In genomic region chr7:13397832-13398231, GRCm38 (mm10) we compare ENCODE assay signal across 25 mouse cellular contexts. TPM values are rescaled to one million over a fixed set of nuclear protein-coding genes. Genes with fewer than 3 reads are reported as not detected.
DNase-seq lines count a peak whose midpoint lies in the region; ATAC-seq lines count a peak whose summit lies in the region.
"Had no signal": no experiment of that assay in that cellular context is flagged by ENCODE, and none has a peak within 500 bp of the region (broad histone marks: within the 10 kb centered on the region; RNA-seq: fewer than 3 reads in every experiment).

Cabp5 (plus strand) TSS chr7:13398132.

- no peaks in the 10 kb centered on the region for H3K27me3 ChIP-seq in megakaryocyte, embryonic 14.5 days (replicated peaks)
- H3K27me3 ChIP-seq: CH12.LX had no signal

- ATAC-seq in megakaryocyte, adult 5-6 weeks (ENCODE audit: poor library complexity, severe bottlenecking): no peak
- ATAC-seq: activated CD4-positive, CD25-positive, alpha-beta regulatory T cell, adult 4 months; CD4-positive, CD25-positive, alpha-beta regulatory T cell, adult 4 months; Patski had no signal

- peak within 1 kb of the TSS; percentile 9 for H3K4me3 ChIP-seq in megakaryocyte, embryonic 14.5 days (replicated peaks)

- DNase-seq in retina, adult 2 months (ENCODE audit: low read depth, low spot score): peak; percentile 6
- DNase-seq in retina, embryonic 14.5 days (ENCODE audit: low spot score): no peak
- peak; percentile 2 for DNase-seq in retina, postnatal 1 day
- DNase-seq in layer of hippocampus, adult 11-12 months (ENCODE audit: low spot score): no peak
- DNase-seq: adrenal gland, adult 2 months; adrenal gland, adult 8-10 months; adrenal gland, postnatal 10 days; adrenal gland, postnatal 14 days; adrenal gland, postnatal 25 days; adrenal gland, postnatal 36 days; B cell, adult 2 months; cerebellum, adult 11 months; cerebellum, adult 11-12 months; cerebellum, adult 18-20 months had no signal

- H3K4me1 ChIP-seq in megakaryocyte, embryonic 14.5 days: no peaks in the 10 kb centered on the region

- H3K36me3 ChIP-seq in megakaryocyte, embryonic 14.5 days (replicated peaks; ENCODE audit: low read length): no peaks in the 10 kb centered on the region
- H3K36me3 ChIP-seq: G1E had no signal

- no peaks in the 10 kb centered on the region for H3K9me3 ChIP-seq in megakaryocyte, embryonic 14.5 days
- H3K9me3 ChIP-seq: G1E had no signal

RNA-seq across cellular contexts. Expression of gene Cabp5, which starts in this region (rescaled TPM):
- not detected in 2 replicates for polyA plus RNA-seq in megakaryocyte, embryonic 14.5 days (2012; ENCODE audit: insufficient read depth, low replicate concordance)
- total RNA-seq in megakaryocyte, adult 5-6 weeks (2015): not detected in 2 replicates
- not detected in 2 replicates for total RNA-seq in megakaryocyte, adult 5-6 weeks (2017)
- total RNA-seq: adrenal gland, adult 18-20 months; adrenal gland, adult 2 months; adrenal gland, adult 8-10 months; adrenal gland, postnatal 10 days; adrenal gland, postnatal 36 days; CH12.LX; ES-E14; MEL had no signal
- polyA plus RNA-seq: activated CD4-positive, CD25-positive, alpha-beta regulatory T cell, adult 4 months; adrenal gland, adult 2 months; C2C12; CD4-positive, CD25-positive, alpha-beta regulatory T cell, adult 4 months; G1E had no signal

Comparison
In these comparisons a context has a peak if more than half of its experiments do, and no peak if none do; other contexts are left out.
1. DNase-seq: peak in retina, adult 2 months (single experiment) and retina, postnatal 1 day (single experiment); none in retina, embryonic 14.5 days (single experiment) and layer of hippocampus, adult 11-12 months (single experiment).